Mouse (Mus musculus) liver, embryonic 16.5 days (tissue): ENCODE measurements around the gene Bdh2. TPM values are rescaled to one million over a fixed set of nuclear protein-coding genes. Genes with fewer than 3 reads are reported as not detected.
A peak's percentile ranks its signal among the peaks of the same experiment; 100 is the strongest.

ENCODE experiments used
- ATAC-seq: fragments of 200-750 bp; cut with Nextera tagmentation; 2 replicates; pipeline ENCODE4 v1.8.0; 2017; ENCODE audit warnings: low read depth, mild to moderate bottlenecking, moderate number of reproducible peaks, moderate library complexity
- H3K27ac ChIP-seq: fragments of 300-500 bp; sonication (generic); 2 replicates; pipeline ENCODE4 v1.5.1; 2014; ENCODE audit warnings: mild to moderate bottlenecking, low read length
- H3K27me3 ChIP-seq: fragments of 300-500 bp; sonication (generic); 2 replicates; pipeline ENCODE4 v1.6.1; 2014; ENCODE audit warnings: low read depth, low read length, mixed read lengths; ENCODE audit not compliant: control insufficient read depth, insufficient read depth
- H3K36me3 ChIP-seq: fragments of 300-500 bp; sonication (generic); 2 replicates; pipeline ENCODE4 v1.6.1; 2014; ENCODE audit warnings: mild to moderate bottlenecking; ENCODE audit not compliant: control insufficient read depth, insufficient read depth
- H3K4me1 ChIP-seq: fragments of 300-500 bp; sonication (generic); 2 replicates; pipeline ENCODE4 v1.6.1; 2014; ENCODE audit warnings: low read depth, low read length, mixed read lengths; ENCODE audit not compliant: control insufficient read depth
- H3K4me2 ChIP-seq: fragments of 300-500 bp; sonication (generic); 2 replicates; pipeline ENCODE4 v1.6.1; 2014; ENCODE audit warnings: low read depth, low read length, mixed read lengths
- H3K4me3 ChIP-seq: fragments of 300-500 bp; sonication (generic); 2 replicates; pipeline ENCODE4 v1.5.1; 2014; ENCODE audit warnings: low read depth, mild to moderate bottlenecking, low read length
- H3K9ac ChIP-seq: fragments of 300-500 bp; sonication (generic); 2 replicates; pipeline ENCODE4 v1.6.1; 2014; ENCODE audit warnings: low read depth, low read length
- H3K9me3 ChIP-seq: fragments of 300-500 bp; sonication (generic); replicated peaks from 2 replicates; pipeline ENCODE4 v1.6.1; 2016; ENCODE audit warnings: low read length; ENCODE audit not compliant: control insufficient read depth
- WGBS: fragments of 180-500 bp; shearing (Covaris S2); extraction: QIAGEN DNeasy Blood & Tissue Kit; methylation state at CpG from one replicate; pipeline ENCODE4 v1.1.7; 2014; ENCODE audit not compliant: insufficient replicate concordance; 5-methylcytosine and 5-hydroxymethylcytosine counted together
- polyA plus RNA-seq: library from polyadenylated mRNA; unstranded; fragments of >200 nt; fragmentation: Nextera tagmentation; extraction: Ambion mirVana; gene quantifications from 2 replicates; pipeline ENCODE4 v1.2.1, GENCODE M21; 2015

Bdh2 gene
- 0.78 and 1.0 TPM in 2 replicates for polyA plus RNA-seq

DNA sequence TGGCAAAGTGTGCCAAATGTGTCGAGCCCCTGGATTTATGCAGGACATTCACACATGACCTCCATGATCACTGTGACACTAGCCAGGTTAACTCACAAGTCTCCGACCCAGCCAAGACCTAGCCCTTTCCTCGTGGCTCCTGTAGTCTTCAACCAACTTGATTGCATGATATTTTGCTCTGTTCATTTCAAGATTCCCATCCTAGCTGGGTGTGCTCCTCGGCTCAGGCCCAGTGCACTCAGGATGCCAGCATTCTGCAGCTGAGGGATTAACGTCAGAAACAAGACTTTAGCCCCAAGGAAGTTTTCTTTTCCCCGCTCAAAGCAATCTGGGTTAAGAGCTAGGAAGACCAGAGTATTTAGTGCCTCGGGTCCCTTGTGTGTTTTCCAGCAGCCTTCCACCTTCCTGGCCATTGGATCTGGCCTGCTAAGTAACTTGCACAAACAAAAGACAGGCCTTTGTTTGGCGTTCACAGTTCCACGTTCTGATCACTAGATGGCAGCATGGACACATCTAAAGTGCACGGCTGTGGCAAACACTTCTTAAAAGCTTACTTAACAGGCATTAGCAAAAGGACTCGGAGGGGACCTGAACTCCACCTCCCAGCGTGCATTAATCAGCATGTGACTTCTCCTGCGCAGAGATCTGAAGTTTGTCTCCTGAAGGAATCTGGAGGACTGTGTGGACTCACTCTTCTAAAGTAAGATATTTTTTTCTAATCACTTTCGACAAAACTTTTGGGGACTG, at the start of gene Bdh2:
Gene Bdh2 (plus strand): TSS at position 553 of the 747 bp plus-strand sequence.
- no peak within 1 kb of the TSS for H3K4me3 ChIP-seq
- no peak within 1 kb of the TSS for H3K9ac ChIP-seq
- no peaks in the 10 kb centered on the region for H3K27me3 ChIP-seq

DNA sequence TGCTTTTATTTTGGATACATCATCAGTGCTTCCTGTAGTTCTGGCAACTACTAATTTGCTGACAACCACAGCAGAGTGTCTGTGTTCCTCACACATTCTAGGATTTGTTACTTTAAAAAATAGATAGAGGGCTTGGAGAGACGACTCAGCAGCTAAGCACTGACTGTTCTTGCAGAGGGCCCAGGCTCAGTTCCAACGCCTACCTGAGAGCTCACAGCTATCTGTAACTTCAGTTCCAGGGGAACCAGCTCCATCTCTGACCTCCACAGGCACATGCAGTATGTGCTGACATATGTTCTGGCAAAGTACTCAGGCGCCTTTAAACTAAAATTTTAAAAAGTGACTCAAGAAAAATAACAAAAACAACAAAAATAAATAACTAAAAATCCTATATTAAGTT, 49.0 kb upstream of the Bdh2 start:
- WGBS = 78% methylated on average over 3 of the region's 3 CpGs
- no peak for ATAC-seq
- H3K9me3 ChIP-seq = no peaks in the 10 kb centered on the region

More for the DNA sequence above, at the start of gene Bdh2:
- no peaks in the 10 kb centered on the region for H3K9me3 ChIP-seq
- H3K4me1 ChIP-seq = no peaks in the 10 kb centered on the region; the same call in 1 of the 2 replicates
- 0 out of 2 replicates have a peak, but pooled peaks have one; percentile 30 for ATAC-seq
- no peak within 1 kb of the TSS for H3K4me2 ChIP-seq
- H3K36me3 ChIP-seq = no peaks in the 10 kb centered on the region
- no peak within 1 kb of the TSS for H3K27ac ChIP-seq
- WGBS = 24% methylated on average over 14 of the region's 14 CpGs

DNA sequence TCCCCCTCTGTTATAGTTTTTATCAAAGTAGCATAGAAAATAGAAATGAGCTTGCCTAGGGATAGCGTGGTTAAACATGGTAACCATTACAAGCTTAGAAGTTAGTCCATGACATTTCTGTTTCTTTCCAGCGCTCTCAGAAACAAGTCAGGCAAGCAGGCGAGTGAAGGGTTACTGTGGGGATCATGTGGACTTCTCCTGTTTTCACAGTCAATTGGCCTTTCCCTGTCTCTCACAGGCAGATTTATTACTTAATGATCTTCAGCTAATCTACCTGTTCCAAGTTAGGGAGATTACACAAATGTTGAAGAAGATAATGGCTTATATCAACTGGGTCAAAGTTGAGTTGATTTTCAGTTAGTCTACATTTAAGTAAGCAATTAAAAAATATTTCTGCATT, 48.6 kb upstream of the Bdh2 start:
- no peak overlapping the region for H3K4me2 ChIP-seq
- 89% methylated on average over 3 of the region's 3 CpGs for WGBS
- no peaks in the 10 kb centered on the region for H3K4me1 ChIP-seq
- peaks cover 64% of the 10 kb centered on the region for H3K36me3 ChIP-seq
- no peaks in the 10 kb centered on the region for H3K27me3 ChIP-seq
- H3K9ac ChIP-seq = no peak overlapping the region
- ATAC-seq = no peak
- no peak overlapping the region for H3K4me3 ChIP-seq
- H3K9me3 ChIP-seq = no peaks in the 10 kb centered on the region
- no peak overlapping the region for H3K27ac ChIP-seq

More for the DNA sequence above, 49.0 kb upstream of the Bdh2 start:
- Histone ChIP-seq H3K4me3 (no peak overlapping the region), H3K27me3 (no peaks in the 10 kb centered on the region), H3K36me3 (peaks cover 61% of the 10 kb centered on the region), H3K27ac (no peak overlapping the region), H3K4me1 (no peaks in the 10 kb centered on the region), H3K9ac (no peak overlapping the region), H3K4me2 (no peak overlapping the region)

DNA sequence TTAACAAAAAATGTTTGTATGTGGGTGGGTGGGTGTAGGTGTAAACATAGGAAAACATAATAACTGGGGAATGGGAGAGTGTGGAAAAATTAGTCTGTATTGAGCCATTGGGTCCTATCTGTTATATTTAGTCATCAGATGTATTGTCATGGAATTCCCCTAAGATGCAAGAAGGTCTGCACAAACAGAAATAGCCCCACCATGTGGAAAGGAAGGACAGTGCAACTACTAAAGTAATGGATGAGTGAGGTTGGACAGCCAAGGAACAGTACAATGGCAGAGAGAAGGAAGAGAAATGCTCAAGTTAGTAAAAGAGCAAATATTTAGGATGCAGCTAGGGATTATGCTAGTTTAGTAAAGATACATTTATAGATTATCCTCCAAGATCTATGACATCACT, 35.3 kb upstream of the Bdh2 start:
- Histone ChIP-seq H3K4me1 (no peaks in the 10 kb centered on the region), H3K36me3 (peaks cover 73% of the 10 kb centered on the region), H3K9me3 (no peaks in the 10 kb centered on the region), H3K27me3 (no peaks in the 10 kb centered on the region), H3K9ac (no peak overlapping the region), H3K4me2 (no peak overlapping the region), H3K4me3 (no peak overlapping the region), H3K27ac (no peak overlapping the region)
- no peak for ATAC-seq

DNA sequence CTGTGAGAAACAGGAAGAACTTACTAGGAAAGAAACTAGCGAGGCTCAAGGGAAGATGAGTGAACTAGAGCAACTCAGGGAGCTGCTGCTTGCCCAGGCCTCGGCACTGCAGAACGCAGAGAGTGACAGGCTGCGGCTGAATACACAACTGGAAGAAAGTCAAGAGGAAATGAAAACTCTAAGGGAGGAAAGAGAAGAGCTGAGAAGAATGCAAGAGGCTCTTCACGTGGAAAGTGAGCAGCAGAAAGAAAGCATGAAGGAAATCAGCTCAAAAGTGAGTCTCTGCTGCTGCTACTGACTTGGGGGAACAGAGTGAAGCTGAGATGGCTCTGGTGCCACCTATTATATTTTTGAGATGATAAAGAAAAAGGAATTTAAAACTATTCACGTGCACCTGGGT, 34.2 kb upstream of the Bdh2 start:
- no peak overlapping the region for H3K4me3 ChIP-seq
- 89% methylated on average over 6 of the region's 6 CpGs for WGBS
- no peak overlapping the region for H3K9ac ChIP-seq
- no peaks in the 10 kb centered on the region for H3K4me1 ChIP-seq
- no peak overlapping the region for H3K4me2 ChIP-seq
- H3K9me3 ChIP-seq = no peaks in the 10 kb centered on the region
- no peak for ATAC-seq
- peaks cover 73% of the 10 kb centered on the region for H3K36me3 ChIP-seq
- H3K27ac ChIP-seq = no peak overlapping the region
- H3K27me3 ChIP-seq = no peaks in the 10 kb centered on the region

DNA sequence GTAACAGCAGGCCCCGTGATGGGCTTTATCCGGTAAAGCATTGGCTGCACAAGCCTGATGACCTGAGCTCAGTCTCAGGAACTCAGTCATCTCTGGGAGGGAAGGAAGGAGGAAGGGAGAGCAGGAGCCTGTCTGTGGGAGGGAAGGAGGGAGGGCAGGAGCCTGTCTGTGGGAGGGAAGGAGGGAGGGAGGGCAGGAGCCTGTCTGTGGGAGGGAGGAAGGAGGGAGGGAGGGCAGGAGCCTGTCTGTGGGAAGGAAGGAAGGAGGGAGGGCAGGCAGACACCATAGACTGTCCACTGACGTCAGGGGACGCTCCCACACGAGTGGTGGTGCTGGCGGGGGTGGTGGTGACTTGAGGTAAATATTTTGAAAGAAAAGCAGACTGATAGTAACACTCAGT, 31.9 kb upstream of the Bdh2 start:
- 81% methylated on average over 6 of the region's 6 CpGs for WGBS
- H3K9me3 ChIP-seq = no peaks in the 10 kb centered on the region
- H3K27me3 ChIP-seq = no peaks in the 10 kb centered on the region
- H3K9ac ChIP-seq = no peak overlapping the region
- H3K4me2 ChIP-seq = no peak overlapping the region
- no peaks in the 10 kb centered on the region for H3K4me1 ChIP-seq
- peaks cover 60% of the 10 kb centered on the region for H3K36me3 ChIP-seq
- peak; percentile 73 for ATAC-seq
- no peak overlapping the region for H3K27ac ChIP-seq
- H3K4me3 ChIP-seq = no peak overlapping the region

DNA sequence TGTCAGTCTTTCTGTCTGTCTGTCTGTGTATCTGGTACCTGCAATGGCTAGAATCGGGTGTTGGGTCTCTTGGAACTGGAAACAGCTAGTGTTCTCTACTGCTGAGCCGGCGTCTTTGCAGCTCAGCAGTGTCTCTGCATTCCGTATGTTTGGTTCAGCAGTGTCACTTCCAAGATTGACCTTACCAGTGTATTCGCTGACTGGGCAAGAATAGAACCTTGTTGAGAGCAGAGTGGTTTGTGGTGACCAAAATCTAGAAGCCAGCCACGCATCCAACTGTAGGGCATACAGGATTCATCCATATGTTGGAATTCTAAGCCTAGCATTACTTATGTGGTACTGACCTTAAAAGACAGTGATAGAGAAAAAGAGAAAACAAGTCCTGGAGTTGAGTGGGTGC, 29.2 kb upstream of the Bdh2 start:
- 87% methylated on average over 6 of the region's 6 CpGs for WGBS
- Histone ChIP-seq H3K4me2 (no peak overlapping the region), H3K27me3 (no peaks in the 10 kb centered on the region), H3K27ac (no peak overlapping the region), H3K4me3 (no peak overlapping the region), H3K36me3 (peaks cover 61% of the 10 kb centered on the region), H3K4me1 (no peaks in the 10 kb centered on the region), H3K9me3 (no peaks in the 10 kb centered on the region), H3K9ac (no peak overlapping the region)
- ATAC-seq = no peak

DNA sequence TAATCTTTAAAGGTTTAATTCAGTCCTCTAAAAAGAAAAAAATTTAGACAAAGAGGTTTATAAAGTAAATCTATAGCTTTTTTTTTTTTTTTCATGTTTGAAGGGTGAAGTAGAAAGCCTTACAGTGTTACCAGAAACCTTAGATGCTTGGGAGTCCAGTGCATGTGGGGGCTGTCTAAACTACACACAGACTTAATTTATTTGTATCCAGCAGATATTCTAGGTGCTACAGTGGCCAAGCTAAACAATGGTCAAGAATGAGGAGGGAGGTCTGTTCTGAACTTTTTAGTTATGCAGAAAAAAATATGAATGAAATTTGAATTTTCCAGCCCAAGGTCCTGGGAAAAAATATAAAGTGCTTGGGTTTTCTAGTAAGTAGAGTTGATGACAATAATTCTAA, 26.2 kb upstream of the Bdh2 start:
- ATAC-seq = no peak
- H3K4me3 ChIP-seq = no peak overlapping the region
- H3K4me1 ChIP-seq = no peaks in the 10 kb centered on the region
- H3K27ac ChIP-seq = no peak overlapping the region
- peaks cover 60% of the 10 kb centered on the region for H3K36me3 ChIP-seq
- H3K9me3 ChIP-seq = no peaks in the 10 kb centered on the region
- no peak overlapping the region for H3K9ac ChIP-seq
- no peaks in the 10 kb centered on the region for H3K27me3 ChIP-seq
- no peak overlapping the region for H3K4me2 ChIP-seq

DNA sequence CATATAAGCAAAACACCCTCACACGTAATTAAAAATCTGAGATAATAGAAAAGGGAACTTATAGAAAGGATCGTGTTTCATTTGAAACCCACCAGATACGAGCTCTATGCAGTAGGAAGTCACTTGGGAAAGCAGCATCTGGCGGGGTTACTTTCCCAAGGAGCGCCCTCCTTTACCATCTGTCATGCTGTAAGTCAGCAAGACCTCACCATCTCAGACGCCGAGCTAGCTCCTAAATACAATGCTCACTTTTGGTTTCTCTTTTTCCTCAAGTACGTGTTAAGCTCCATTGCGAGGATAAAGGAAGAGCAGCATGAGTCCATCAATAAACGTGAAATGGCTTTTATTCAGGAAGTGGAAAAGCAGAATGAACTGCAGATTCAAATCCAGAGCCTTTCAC, 22.1 kb upstream of the Bdh2 start:
- Histone ChIP-seq H3K27ac (no peak overlapping the region), H3K9me3 (no peaks in the 10 kb centered on the region), H3K36me3 (peaks cover 73% of the 10 kb centered on the region), H3K4me2 (no peak overlapping the region), H3K4me1 (no peaks in the 10 kb centered on the region), H3K9ac (no peak overlapping the region), H3K4me3 (no peak overlapping the region), H3K27me3 (no peaks in the 10 kb centered on the region)
- 90% methylated on average over 10 of the region's 10 CpGs for WGBS
- ATAC-seq = no peak
